Mouse (Mus musculus) layer of hippocampus, postnatal 10 days (tissue): ENCODE results near the gene Tuba1b. TPM values are rescaled to one million over a fixed set of nuclear protein-coding genes. Genes with fewer than 3 reads are reported as not detected.
"Not testable (repeated sequence)": the region's sequence is repeated elsewhere in the genome, so short reads cannot be mapped to it uniquely, and the experiment has no call there.

Source experiments
- DNase-seq, 2 experiments: peaks; one replicate each; pipeline ENCODE4 v3.0.0; 2021; ENCODE audit warnings: low spot score in 2 of 2
- total RNA-seq, 2 experiments: library from RNA; stranded (reverse); gene quantifications; 2 replicates each; pipeline ENCODE4 v1.2.3; 2021

The Tuba1b gene
- total RNA-seq, 2 experiments from 2014 or later, result 931 to 937 TPM

DNA sequence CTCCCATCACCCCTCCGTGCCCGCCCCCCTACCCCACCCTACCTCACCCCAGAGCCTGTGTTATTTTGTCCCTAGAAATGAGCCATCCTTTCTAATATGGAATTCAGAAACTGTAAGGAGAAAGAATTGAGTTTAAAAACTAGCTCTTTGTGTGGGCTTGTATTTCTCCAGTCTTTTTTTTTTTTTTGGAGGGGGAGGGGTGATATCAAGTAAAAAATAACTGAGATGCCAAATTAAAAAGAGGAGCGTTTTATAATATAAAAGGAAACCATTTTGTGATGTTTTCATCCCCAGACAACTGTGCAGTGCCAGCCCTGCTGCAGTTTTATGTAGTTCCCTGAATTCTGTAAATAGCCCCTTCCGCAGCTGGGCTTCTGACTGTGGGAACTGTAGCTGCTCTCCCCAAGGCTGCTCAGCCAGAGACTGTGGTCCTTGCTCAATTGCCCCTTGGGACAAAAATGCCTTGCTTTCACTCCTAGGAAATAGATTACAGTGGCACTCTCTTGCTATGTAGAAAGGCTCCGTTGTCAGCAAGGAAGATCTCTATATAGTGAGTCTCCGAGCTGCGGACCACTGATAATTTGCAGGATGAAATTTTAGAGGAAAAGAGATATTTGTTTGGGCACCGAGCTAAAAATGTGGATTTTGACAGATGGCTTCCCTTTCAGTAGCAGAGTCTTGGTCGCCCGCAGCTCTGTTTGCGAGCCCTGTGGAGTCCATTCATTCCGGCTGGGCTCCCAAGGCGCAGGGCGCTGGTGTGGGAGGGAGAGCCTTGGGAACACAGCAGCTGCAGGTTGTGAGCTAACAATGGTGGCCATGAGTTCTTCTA, 20.3 kb upstream of the Tuba1b start:
- peak; percentile 51 to 62 for DNase-seq

DNA sequence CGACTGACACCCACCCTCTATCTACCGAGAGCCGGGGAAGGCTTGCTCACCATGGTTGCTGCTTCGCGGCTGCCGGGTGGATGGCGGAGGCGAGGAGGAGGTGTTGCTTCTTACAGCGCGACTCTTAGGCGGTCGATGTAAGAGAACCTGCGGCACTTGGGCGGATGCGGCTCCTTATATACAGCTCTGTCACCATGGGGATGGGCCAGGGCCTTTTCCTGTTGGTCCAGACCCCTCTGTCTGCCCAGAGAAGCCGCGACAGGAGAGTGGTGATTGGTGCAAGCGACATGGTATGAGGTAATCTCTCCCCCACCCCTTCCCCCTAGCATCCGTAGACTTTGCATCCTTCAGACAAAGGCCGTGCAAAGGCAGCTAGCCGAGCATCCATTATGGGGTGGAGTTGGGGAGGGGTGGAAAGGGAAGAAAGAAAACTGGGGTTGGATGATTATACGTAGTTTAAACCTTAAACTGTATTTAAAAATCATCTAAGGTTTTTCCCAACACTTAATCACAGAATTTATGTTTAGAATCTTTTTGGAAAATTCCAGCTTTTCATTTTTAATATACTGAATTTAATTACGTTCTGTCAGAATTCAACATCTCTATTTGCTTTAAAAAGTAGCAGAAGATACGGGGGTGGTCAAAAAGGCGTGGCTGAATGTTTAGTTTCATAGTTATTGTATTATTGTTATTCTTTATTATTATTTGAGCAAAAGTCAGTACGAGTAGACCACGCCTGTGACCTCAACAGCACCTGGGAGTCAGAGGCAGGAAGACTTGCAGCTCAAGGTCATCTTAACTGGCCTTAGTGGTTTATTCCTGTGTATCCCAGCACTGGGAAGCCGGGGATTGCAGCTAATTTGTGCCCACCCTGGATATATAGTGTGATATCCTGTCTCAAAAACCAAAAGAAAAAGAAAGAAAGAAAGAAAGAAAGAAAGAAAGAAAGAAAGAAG, 19.3 kb upstream of the Tuba1b start, which contains the start of the genes Gm49450 and Tuba1a:
Gm49450 (minus strand) TSS at position 151 of the 956 bp plus-strand sequence.
Tuba1a (minus strand) TSS at position 303 of the 956 bp plus-strand sequence.
- peak; percentile 95 to 96 for DNase-seq

- DNase-seq, result peak; percentile 77 to 82
Observed at GRCm38 (mm10) chr15:98952751-98953400, 18.5 kb upstream of the Tuba1b start.

DNA sequence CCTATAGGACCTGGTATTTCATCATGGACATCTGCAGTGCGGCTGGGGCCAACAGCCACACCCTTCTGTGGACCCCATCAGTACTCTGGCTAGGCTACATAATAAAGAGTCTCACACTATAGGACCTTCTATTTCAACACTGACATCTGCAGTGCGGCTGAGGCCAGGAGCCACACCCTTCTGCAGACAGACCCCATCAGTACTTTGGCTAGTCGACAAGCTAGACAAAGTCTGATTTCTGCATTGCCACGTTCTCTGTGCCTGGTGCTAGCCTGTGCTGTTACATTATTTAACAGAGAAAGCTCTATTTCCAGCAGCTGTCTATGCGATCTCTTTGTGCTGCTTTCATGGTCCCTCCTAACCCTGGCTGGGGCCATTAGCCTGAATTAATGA, 17.7 kb upstream of the Tuba1b start:
- no peak for DNase-seq

DNA sequence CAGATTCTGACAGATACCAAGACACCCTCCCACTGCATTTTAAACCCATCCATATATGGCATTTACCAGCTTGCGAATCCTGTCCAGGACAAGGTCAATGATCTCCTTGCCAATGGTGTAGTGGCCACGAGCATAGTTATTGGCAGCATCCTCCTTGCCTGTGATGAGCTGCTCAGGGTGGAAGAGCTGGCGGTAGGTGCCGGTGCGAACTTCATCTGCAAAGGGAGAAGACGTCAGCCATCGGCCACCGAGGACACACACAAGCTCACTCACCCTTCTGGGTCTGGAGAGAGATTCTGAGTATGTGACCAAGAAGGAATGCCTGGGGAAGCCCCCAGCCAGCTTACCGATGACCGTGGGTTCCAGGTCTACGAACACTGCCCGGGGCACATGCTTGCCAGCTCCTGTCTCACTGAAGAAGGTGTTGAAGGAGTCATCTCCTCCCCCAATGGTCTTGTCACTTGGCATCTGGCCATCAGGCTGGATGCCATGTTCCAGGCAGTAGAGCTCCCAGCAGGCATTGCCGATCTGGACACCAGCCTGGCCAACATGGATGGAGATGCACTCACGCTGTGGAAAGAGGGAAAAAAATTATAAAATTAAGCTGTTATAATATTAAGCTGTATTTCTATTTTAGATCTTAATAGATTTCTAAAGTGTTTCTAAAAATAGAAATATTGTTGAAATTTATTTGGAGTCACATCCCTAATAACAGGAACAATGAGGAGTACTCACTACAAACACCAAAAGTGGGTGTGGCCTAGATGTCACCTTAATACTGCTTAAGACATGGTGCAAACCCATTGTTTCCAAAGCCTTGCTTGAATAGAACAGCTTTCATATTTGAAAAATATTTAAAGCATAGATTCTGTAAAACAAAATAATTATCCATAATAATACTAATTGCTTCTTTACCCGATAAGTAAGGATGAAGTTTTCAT, 17.0 kb upstream of the Tuba1b start:
- not testable (repeated sequence) for DNase-seq

GRCm38 (mm10) chr15:98949607-98949892, 15.2 kb upstream of the Tuba1b start:
- no peak for DNase-seq

- no peak for DNase-seq
Observed at GRCm38 (mm10) chr15:98948857-98949606, 14.7 kb upstream of the Tuba1b start.

GRCm38 (mm10) chr15:98948382-98948781, 14.0 kb upstream of the Tuba1b start:
- no peak for DNase-seq

DNA sequence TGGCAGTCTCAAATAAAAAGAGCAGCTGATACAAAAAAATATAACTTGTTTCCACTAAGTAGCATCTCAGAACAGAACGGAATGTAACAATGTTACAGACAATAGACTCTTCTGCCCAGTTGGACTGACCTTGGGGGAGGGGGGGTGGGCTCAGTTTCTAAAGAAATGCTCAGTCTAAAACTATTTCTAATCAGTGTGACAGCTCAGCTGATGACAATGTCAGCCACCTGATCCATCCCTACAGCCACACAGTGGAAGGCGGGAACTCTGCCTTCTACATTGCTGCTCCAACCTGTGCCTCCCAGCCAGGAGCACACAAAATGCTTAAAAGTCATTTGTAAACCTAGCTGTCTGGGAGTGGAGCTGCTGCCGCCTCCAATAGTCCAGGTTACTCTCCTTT, 13.5 kb upstream of the Tuba1b start:
- DNase-seq, result no peak

DNA sequence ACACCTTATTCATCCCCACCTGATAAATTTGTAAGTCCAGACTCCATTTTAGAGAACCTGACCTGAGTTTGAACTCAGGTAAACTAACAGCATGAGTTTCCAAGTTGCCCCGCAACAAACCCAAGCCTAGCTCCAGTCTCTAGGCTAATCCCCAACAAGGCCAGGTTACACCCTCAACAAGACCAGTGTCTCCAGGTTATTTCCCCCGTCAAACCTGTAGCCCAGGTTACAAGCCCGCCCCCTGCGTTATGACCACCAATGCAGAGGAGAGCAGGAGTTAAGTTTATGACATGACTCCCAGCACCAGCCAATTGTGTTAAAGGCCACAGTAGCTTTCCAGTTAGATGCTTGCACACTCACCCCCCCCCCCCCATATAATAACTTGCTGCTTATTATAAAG, 8.8 kb upstream of the Tuba1b start:
- DNase-seq, result no peak

GRCm38 (mm10) chr15:98942081-98942480, 7.7 kb upstream of the Tuba1b start:
- no peak for DNase-seq

DNA sequence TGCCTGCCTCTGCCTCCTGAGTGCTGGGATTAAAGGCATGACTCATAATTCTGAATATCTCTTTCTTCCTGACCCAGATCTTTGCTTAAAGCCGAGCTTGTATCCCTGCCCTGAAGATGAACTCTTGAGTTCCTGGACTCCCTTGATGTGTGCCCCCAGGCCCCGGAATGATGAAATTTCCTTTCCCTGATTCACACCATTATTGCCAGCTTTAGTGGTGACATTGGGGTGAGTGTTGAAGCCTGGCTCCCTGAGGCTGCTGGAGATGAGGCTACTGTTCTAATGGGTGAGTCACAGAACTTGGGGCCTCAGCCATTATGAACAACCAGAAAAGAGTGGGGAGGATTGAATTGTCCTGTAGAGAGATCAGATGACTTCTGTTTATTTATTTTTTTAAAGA, 7.2 kb upstream of the Tuba1b start:
- DNase-seq, result no peak

- no peak for DNase-seq
Observed at GRCm38 (mm10) chr15:98940816-98941215, 6.5 kb upstream of the Tuba1b start.

- peak; percentile 94 to 98 for DNase-seq
Observed at GRCm38 (mm10) chr15:98933833-98934216, 540 bp downstream of the Tuba1b start.

GRCm38 (mm10) chr15:98933004-98933671, 1.2 kb downstream of the Tuba1b start:
- not testable (repeated sequence) for DNase-seq

DNA sequence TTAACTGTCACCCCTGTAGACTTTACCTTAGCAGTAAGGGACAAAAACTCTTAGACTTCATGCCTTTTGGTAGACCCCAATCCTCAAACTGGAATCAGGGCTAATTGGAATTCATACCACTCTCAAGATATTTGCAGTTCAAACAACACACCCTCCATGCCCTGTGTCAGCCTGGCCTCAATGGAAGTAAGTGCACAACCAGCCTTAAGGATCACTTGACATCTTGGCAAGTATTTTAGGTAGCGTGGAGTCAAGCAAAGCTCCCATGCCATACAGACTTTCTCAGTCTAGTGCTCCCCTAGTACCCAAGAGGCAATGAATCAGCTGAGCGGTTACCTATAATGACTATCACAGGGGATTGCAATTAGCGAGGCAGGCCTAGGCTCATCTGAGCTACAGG, 3.4 kb downstream of the Tuba1b start:
- no peak for DNase-seq

DNA sequence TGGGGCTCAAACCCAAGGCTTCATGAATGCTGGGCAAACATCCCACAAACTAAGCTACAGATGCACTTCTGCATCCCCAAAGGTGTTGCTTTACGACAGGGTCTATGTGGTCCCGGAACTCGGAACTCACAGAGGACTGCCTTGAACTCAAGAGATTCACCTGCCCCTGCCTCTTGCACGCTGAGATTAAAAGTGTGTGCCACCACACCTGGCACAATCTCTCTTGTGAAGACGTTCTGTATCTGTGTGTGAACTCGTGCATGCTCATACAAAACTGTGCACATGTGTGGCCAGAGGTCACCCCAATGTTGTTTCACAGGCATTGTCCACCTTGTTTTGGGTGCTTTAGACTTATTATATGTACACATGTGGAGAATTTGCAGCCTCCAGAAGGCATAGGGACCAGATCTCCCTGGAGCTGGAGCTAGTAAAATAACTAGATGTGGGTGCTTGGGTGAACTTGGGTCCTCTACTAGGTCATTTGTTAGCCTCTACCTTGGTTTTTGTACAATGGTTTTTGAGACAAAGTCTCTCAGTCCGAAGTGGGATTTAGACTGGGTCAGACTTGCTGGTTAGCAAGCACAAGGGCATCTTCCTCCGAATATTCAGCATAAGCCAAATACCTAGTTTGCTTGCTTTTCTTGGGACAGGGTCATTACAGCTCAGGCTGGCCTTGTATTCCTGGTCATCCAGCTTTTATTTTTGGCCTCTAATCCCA, 4.2 kb downstream of the Tuba1b start:
- DNase-seq, result no peak

GRCm38 (mm10) chr15:98928598-98929240, 5.6 kb downstream of the Tuba1b start:
- DNase-seq, result peak; percentile 68 to 76
